Mouse (Mus musculus): ENCODE measurements around the gene Hbb-bs.
"Not testable (repeated sequence)": the region's sequence is repeated elsewhere in the genome, so short reads cannot be mapped to it uniquely, and the experiment has no call there.

Gene Hbb-bs

GRCm38 (mm10) chr7:103827808-103828207, at the start of gene Hbb-bs:
Hbb-bs (minus strand) TSS chr7:103828096.
- no peak for DNase-seq (ENCODE audit: low read depth in 2 of 2, low spot score in 2 of 2)

- no peak for DNase-seq (ENCODE audit: low read depth in 2 of 2, low spot score in 2 of 2)
These were observed 49.2 kb upstream of the Hbb-bs start for GRCm38 (mm10) chr7:103877093-103877492.

DNA sequence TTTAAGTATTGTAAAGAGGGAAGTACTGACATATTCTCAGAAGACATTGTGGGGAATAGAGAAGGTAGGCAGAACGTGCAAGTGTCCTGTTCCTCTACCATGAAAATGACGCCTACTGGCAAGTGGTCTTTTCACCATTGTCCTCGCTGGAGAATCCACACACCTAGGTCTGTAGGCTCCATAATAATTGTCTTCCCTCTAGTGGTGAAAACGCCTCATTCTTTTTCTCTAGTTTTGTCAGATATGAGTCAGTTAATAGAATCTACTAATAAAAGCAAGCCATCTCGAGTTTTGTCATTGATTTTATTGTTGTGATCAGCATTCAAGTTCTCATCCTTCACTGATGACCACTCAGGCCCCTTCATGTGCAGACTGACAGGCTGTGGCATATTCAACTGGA, 46.6 kb upstream of the Hbb-bs start:
- no peak for DNase-seq (ENCODE audit: low read depth in 2 of 2, low spot score in 2 of 2)

DNA sequence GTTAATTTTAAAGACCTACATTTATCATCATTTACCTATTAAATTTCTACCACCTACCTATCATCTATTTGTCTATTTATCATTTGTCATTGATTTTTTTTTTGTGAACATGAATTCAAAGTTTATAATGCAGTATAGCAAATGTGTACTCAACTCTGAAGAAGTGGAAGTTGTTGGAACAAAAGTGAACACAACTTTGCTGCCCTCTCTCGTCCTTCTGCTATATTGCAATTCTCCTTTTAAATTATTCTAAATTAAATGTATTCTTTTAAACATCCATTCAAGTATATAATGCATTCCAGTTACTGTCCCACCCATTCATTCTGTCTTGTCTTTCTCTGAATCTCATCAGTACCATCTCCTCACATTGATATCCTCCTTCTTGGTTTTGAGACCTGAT, 45.2 kb upstream of the Hbb-bs start:
- DNase-seq (ENCODE audit: low read depth in 2 of 2, low spot score in 2 of 2), result no peak

DNA sequence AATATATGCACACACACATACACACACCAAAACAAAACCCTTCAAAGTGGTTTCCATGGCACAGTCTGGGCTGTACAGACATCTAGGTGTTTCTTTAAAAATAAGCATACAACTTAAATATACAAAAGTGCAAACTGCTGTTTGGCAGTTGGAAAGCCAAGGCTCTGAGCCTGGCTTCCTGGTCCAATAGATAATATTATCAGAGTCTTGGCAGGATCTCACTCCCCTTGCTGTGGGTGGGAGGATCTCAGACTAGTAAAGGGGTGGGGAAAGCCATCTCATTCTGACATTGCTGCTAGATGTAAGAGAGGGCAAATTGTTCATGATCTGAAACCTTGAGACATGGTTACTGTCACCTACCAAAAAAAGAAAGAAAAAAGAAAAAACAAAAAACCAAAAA, 42.8 kb upstream of the Hbb-bs start:
- DNase-seq (ENCODE audit: low read depth in 2 of 2, low spot score in 2 of 2), result no peak

GRCm38 (mm10) chr7:103865716-103866115, 37.8 kb upstream of the Hbb-bs start:
- no peak for DNase-seq (ENCODE audit: low read depth in 2 of 2, low spot score in 2 of 2)

- no peak for DNase-seq (ENCODE audit: low read depth in 2 of 2, low spot score in 2 of 2)
These were observed 33.6 kb upstream of the Hbb-bs start for GRCm38 (mm10) chr7:103861531-103861930.

GRCm38 (mm10) chr7:103860855-103861254, 33.0 kb upstream of the Hbb-bs start:
- no peak for DNase-seq (ENCODE audit: low read depth in 2 of 2, low spot score in 2 of 2)

DNA sequence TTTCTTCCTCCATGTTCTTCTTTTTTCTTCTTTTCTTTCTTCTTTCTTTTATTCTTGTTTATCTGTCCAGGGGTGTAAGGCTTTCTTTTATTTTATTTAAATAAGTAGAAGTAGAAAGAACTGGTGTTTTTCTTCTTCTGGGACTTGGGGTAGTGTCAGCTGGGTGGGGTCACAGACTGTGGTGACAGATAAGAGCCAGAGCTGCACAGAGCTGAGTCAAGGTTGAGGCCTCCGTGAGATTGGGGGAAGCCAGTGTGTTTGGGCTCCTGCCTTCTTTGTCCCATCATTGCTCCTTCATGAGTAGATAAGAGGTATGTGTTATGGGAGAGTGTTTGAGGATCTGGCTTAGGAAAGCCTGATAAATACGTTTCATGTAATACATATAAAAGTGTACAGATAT, 31.2 kb upstream of the Hbb-bs start:
- no peak for DNase-seq (ENCODE audit: low read depth in 2 of 2, low spot score in 2 of 2)

DNA sequence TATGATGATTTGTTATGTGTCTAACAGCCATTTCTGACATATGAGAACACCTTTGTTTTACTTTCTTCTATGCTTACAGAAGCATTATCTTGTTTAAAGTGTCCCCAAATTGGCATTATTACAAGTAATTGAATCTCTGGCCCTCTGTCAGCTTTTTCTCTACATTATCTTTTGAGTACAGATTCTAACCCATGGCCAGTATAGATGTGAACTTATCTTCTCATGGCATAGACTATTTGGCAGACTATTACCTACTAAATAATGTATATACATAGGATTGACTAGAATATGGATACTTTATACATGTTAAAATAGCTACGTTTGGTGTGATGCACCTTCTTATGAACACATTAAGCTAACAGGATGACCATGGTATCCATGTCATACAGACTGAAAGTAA, 26.8 kb upstream of the Hbb-bs start:
- DNase-seq (ENCODE audit: low read depth in 2 of 2, low spot score in 2 of 2), result no peak

- DNase-seq (ENCODE audit: low read depth in 2 of 2, low spot score in 2 of 2), result no peak
These were observed 25.2 kb upstream of the Hbb-bs start, which contains the start of gene Hbb-y for GRCm38 (mm10) chr7:103853090-103853489. Hbb-y (minus strand) TSS chr7:103853216.

- DNase-seq (ENCODE audit: low read depth in 2 of 2, low spot score in 2 of 2), result no peak
These were observed 16.8 kb upstream of the Hbb-bs start for GRCm38 (mm10) chr7:103844525-103845325.

DNA sequence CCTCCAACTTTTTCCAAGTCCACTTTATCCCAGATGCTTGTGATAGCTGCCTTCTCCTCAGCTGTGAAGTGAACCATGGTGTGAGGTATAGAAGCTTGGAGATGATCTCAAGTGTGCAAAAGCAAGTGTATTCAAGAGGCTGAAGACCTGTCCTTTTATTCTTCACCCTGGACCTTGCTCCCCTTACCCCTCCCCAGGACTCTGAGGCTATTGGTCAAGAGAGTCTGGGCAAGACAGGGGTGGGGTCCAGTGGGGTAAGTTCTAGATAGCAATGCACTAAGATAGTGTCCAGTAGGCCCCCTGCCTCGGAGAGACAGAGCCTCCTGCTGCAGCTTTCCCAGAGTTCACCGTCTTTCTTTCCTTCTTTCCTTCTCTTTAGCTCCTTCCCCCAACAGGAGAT, 15.1 kb upstream of the Hbb-bs start, which contains the start of gene Hbb-bh1:
Gene Hbb-bh1 (minus strand): TSS at position 131 of the 400 bp plus-strand sequence.
- DNase-seq (ENCODE audit: low read depth in 2 of 2, low spot score in 2 of 2), result no peak

- no peak for DNase-seq (ENCODE audit: low read depth in 2 of 2, low spot score in 2 of 2)
These were observed 12.4 kb upstream of the Hbb-bs start, which contains the start of gene Hbb-bh2 for GRCm38 (mm10) chr7:103840268-103840667. Hbb-bh2 (minus strand) TSS chr7:103840520.

DNA sequence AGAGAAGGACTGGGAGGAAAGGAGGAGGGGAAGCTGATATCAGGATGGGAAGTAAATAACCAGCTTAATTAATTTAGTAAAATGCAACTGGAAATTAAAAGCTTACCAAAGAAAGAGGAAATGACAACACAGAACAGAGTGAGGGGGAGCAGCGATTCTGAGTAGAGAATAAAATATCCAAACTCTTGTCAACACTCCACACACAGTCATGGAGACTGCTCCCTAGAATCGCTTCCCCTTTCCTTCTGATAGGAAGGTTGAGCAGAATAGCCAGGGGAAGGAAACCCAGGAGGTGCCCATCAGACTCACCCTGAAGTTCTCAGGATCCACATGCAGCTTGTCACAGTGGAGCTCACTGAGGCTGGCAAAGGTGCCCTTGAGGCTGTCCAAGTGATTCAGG, 757 bp downstream of the Hbb-bs start:
- not testable (repeated sequence) for DNase-seq (ENCODE audit: low read depth in 2 of 2, low spot score in 2 of 2)

GRCm38 (mm10) chr7:103826255-103826887, 1.5 kb downstream of the Hbb-bs start:
- DNase-seq (ENCODE audit: low read depth in 2 of 2, low spot score in 2 of 2), result no peak

- no peak for DNase-seq (ENCODE audit: low read depth in 2 of 2, low spot score in 2 of 2)
These were observed 2.2 kb downstream of the Hbb-bs start for GRCm38 (mm10) chr7:103825536-103826254.

- no peak for DNase-seq (ENCODE audit: low read depth in 2 of 2, low spot score in 2 of 2)
These were observed 3.3 kb downstream of the Hbb-bs start for GRCm38 (mm10) chr7:103824597-103824996.

DNA sequence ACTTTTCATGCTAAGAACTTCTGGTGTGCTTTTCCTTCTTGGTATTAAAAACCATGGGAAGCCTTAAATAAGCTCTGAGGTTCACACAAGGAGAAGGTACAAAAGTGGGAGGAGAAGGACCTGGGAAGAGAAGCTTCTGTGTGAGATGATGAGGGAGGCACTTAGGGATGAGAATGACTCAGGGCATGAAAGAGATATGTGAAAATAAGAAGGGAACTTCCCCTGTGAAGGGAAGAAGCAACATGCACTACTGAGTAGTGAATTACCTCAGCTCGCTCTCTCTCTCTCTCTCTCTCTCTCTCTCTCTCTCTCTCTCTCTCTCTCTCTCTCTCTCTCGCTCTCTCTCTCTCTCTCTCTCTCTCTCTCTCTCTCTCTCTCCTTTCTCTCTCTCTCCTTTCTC, 12.8 kb downstream of the Hbb-bs start:
- not testable (repeated sequence) for DNase-seq (ENCODE audit: low read depth in 2 of 2, low spot score in 2 of 2)

DNA sequence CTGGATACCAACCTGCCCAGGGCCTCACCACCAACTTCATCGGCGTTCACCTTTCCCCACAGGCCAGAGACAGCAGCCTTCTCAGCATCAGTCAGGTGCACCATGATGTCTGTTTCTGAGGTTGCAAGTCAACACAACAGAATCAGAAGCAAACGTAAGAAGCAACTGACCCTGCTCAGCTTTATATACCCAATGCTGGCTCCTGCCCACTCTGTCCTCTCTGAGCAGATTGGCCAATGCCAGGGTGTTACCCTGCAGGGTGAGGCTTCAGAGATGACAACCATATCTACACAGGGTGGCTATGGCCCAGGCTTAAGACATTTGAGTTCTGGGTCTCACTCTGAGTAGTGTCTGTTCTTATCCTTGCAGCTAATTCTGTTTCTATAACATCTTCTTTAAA, 14.1 kb downstream of the Hbb-bs start, which contains the start of gene Hbb-bt:
Gene Hbb-bt (minus strand): TSS at position 231 of the 400 bp plus-strand sequence.
- no peak for DNase-seq (ENCODE audit: low read depth in 2 of 2, low spot score in 2 of 2)

DNA sequence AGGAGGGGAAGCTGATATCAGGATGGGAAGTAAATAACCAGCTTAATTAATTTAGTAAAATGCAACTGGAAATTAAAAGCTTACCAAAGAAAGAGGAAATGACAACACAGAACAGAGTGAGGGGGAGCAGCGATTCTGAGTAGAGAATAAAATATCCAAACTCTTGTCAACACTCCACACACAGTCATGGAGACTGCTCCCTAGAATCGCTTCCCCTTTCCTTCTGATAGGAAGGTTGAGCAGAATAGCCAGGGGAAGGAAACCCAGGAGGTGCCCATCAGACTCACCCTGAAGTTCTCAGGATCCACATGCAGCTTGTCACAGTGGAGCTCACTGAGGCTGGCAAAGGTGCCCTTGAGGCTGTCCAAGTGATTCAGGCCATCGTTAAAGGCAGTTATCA, 14.7 kb downstream of the Hbb-bs start:
- DNase-seq (ENCODE audit: low read depth in 2 of 2, low spot score in 2 of 2), result not testable (repeated sequence)

DNA sequence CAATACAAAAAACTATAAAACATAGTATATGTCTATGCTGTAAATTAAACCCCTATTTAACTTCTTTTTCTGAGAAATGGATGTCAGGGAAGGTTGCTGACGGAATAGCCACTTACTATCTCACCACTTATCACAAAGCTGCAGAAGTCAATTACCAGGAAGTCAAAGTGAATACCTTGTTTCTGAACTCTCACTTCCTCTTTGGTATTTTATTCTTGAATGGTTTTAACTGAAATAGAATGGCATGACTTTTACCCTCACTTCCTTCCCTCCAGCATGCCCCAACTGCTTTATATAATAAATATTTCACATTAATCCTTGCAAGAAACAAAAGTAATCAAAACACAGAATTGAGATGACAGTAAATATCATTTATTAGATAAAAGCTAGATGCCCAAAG, 15.7 kb downstream of the Hbb-bs start:
- no peak for DNase-seq (ENCODE audit: low read depth in 2 of 2, low spot score in 2 of 2)
